Mouse (Mus musculus) adrenal gland, postnatal 25 days (tissue): ENCODE data around the gene Cfap299. TPM values are rescaled to one million over a fixed set of nuclear protein-coding genes. Genes with fewer than 3 reads are reported as not detected.

Source experiments
- DNase-seq: peaks from one replicate; pipeline ENCODE4 v3.0.0; 2021; ENCODE audit warnings: mixed read lengths
- total RNA-seq: library from RNA; stranded (reverse); gene quantifications from 2 replicates; pipeline ENCODE4 v1.2.3, GENCODE M21; 2021

Cfap299 gene
- total RNA-seq, 1 experiment from 2014 or later, result not detected

DNA sequence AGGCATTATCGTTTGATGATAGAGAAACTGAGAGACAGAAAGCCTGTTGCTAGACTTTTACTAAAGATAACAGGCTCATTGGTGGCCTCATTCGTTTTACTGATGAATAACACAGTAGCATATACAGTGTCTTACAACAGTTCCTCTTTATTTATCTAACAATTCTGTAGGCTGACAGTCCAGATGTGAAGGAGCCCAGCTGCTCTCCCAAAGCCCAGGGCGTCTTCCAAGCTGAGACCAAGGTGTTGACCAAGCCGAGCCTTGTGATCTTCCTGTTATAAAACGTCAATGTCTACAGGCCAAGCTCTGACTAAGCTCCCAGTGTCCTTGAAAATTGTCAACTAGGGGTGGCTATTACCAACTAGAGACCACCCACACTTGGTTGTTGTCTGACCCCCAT is 321.9 kb downstream of the Cfap299 start:
- no peak for DNase-seq

DNA sequence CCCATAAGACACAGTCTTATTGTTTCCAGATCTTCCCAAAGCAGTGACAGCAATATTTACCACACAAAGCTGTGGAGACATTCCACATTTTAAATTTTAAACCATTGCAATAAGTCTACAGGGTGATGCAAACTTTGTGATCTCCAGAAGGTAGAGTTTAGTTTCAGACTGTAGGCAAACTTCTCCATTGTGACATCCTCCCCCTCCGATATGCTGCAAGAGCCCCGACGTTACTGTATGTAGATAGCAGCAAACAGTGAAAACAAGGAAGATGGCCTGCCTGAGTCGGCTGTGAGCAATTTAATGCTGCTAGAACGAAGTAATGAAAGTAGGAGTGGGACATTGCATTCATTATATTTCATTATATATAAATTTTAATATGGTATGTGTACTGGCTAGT is 359.1 kb downstream of the Cfap299 start:
- DNase-seq, result no peak

GRCm38 (mm10) chr5:98692070-98692469 is 363.0 kb downstream of the Cfap299 start:
- no peak for DNase-seq

GRCm38 (mm10) chr5:98696336-98696735 is 367.2 kb downstream of the Cfap299 start:
- DNase-seq, result no peak

- DNase-seq, result no peak
Measured at GRCm38 (mm10) chr5:98703963-98704362, 374.9 kb downstream of the Cfap299 start.

DNA sequence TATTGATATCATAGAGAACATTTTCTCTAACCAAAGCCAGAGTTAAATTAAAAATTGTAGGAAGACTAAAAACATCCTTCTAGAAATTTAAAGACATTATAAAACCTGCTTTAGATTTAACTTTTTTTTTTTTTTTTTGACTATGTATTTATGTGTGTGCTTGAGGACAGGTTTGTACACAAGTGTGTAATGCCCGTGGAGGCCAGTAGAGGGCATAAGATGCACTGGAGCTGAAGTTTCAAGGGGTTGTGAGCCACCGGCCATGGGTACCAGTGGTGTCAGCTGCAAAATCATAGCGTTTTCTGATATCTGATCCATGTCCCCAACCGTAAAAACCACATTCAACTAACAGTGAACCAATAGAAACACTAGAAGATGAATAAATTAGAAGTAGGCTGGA is 377.5 kb downstream of the Cfap299 start:
- DNase-seq, result no peak

DNA sequence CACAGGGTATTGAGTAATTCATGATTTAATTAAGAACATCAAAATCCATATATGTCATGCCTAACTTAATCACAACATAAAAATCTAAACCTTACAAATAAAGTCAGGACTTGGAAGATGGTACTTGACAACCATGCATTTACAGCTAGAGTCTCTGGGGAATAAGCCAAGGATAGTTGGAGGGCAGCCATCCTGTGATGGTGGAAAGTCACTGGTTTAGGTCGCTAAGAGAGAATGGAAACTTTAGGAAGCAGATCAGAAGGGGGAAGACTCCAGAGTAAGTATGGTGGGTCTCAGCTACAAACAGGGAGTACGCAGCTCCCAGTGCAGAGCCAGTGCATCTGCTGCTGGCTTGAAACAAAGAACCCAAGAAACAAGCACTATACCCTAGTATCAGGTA is 386.3 kb downstream of the Cfap299 start:
- DNase-seq, result no peak

DNA sequence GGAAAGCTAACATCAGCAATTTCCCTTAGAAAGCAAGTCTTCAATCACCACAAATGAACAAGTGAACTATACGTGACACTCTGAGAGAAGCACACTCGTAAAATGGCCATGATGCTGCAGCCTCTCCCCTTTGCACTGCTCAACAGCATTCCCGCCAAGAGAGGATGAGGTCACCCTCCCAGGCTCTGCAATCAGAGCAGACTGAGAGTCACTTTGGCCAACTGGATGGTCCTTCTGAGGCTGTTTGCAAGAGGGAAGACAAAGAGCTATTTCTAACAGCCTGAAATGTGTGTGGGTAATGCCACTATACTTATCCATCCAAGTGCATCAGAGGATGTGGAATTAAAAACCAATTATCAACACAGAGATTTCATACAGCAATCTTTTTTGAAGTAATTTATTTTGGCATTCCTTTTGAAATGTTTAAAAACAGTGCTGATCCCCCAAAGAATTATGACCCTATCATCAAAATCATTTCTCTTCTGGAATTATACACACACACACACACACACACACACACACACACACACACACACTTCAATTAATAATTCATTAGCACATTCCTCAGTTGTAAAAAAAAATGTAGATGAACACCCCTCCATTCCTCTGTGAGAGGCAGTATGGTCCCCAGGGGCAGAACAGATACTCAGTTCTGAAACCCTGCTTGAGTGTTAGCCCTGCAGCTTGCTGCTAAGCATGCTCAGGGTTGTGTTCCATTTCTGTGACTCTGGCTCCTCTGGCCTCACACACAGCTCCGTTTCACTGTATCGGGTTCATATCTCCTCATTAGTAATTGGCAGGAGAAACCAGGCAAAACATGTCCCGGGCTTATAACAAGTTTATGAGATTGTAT is 403.3 kb downstream of the Cfap299 start:
- DNase-seq, result no peak

GRCm38 (mm10) chr5:98733010-98733399 is 403.9 kb downstream of the Cfap299 start:
- no peak for DNase-seq

DNA sequence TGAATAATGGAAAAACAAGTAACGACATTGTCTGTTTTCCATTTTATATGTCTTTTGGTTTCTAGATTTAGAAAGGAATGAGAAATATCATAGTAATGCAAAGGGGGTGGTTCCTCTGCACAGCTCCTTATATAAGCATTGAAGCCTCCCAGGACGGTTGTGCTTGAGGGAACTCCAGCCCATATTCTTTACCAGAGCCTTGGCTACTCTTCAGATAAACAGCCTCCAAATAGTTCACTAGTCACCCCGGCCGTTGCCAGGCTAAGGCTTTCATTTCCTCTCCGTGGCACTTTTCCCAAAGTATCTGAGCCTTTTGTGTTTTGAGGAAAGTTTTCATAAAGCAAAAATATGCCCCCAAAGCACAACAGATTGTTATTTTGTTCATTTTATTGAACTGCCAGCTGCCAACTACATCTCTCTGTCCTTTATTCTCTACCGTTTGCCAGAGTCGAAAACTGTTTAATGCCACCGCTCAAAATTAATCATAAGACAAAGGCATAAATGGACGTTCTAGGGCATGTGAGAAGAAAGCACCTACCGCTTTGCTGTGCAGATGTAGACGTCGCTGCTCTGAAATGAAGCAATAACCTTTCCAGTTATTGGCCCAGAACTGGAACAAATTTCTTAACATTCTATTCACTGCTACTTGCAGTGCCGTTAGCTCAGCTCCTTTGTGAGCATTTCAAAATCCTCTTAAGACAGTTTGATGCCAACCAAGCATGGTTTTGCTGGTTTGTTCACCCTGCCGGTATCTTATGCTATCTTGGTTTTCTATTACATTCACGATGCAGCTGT is 433.0 kb downstream of the Cfap299 start:
- DNase-seq, result no peak

DNA sequence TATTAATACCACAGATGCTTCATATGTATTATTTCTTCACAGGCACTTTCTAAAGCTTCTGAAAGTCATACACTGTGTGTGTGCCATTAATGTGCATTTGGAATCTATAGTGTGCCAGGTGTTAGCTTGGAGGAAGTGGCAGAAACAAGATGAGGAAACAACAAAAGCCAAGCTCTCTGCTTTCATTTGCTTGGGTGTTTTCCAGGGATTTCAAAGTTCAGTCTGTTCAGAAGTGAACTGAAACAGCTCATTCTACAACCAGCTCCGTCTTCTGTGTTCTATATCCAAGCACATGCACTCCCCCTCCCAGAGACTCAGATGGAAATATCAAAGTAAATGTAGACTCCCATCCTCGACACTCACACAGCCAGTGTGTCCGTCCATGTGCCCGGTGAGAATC is 449.5 kb downstream of the Cfap299 start:
- no peak for DNase-seq

DNA sequence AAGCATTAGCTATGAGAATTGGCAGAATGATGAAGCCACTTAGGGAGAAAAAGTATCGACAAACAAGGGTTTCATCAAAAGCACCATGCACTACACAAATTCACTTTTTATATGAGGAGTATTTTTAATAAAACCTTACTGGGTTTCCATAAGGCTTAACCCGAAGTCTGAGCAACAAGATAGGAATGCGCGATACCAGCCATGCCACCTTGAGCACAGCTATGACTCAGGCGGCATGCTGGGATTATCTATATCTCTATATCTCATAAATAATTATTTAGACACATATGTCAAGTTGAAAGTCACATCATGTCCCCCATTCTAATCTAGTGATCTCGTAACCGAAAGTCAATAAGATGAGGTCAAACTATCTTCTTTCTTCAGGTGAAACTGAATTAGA is 453.0 kb downstream of the Cfap299 start:
- DNase-seq, result no peak

DNA sequence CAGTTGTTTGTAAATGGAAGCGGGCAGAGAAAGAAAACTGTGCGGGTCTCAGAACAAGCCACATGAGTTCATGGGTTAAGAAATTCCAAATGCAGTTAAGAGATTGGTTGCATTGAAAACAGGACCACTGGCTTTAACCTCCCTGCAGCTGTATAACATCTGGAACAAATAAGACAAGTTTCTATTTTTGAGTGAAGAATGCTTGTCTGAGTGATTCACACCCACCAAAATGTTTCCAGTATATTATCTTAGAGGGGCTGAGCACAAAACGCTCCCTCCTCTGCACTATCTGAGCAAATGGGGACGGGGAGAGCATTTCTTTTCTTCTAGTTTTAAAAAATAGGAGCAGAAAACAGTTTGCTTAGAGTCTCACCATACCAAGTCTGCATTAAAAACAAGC is 458.6 kb downstream of the Cfap299 start:
- DNase-seq, result no peak

DNA sequence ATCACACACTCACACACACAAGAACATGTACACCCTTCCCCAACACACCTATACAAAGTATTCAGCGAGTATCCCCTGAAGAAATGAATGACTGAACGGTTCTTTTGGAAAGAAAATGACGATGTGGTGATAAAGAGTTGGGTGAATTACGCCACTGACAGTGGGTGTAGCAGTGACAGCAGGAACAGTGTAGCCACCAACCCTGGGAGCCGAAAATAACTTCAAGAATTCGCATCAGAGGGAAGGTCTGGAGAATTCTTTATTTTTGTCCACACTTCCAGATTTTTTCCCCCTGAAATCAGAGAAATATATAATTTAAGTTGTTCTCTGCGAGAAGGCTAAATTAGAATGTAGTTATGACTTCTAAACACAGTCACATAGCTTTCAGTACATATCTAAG is 459.5 kb downstream of the Cfap299 start:
- DNase-seq, result no peak

GRCm38 (mm10) chr5:98790894-98791607 is 461.9 kb downstream of the Cfap299 start:
- no peak for DNase-seq

DNA sequence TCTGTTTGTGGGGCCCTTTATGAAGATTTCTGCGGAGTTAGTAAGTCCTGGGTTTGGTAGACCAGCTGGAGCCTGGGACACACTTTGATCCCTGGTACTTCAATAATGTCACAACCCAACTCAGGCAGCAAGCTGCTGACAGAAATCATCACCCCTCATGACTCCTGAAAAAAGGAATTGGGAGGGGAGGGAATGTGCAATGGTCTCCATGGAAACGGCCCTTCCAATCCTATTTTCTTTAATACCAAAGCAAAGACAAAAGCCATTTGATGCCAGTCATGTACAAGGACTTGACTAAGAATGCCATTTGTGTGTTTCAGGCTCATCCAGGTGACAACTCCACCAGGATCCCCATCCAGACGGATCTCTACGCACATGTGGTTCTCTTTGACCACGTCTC is 472.4 kb downstream of the Cfap299 start:
- no peak for DNase-seq

- no peak for DNase-seq
Measured at GRCm38 (mm10) chr5:98804761-98805160, 475.7 kb downstream of the Cfap299 start.

GRCm38 (mm10) chr5:98806492-98806891 is 477.4 kb downstream of the Cfap299 start:
- no peak for DNase-seq

DNA sequence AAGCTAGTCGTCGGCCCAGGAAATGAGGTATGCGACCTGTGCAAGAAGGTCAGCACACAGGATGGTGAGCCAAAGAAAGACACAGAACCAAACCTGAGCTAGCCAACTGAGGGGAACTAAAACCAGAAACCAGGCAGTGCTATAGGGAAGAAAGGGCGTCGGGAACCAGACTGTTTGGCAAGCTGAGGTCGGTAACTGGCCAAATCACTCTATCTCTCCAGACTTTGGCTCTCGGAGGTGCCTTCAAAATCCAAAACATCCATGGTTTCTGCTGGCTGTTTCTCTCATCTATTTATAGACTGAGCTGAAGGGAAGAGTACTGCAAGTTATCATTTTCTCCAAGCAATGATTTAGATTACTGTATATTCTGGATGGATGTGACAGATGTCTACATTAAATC is 477.9 kb downstream of the Cfap299 start:
- DNase-seq, result no peak

- no peak for DNase-seq
Measured at GRCm38 (mm10) chr5:98807953-98808352, 478.8 kb downstream of the Cfap299 start.

- DNase-seq, result no peak
Measured at GRCm38 (mm10) chr5:98812380-98812779, 483.3 kb downstream of the Cfap299 start.

GRCm38 (mm10) chr5:98815269-98815668 is 486.2 kb downstream of the Cfap299 start:
- DNase-seq, result no peak

GRCm38 (mm10) chr5:98833760-98834159 is 504.7 kb downstream of the Cfap299 start:
- no peak for DNase-seq
